Mouse (Mus musculus): ENCODE results near the gene Slain2. TPM values are rescaled to one million over a fixed set of nuclear protein-coding genes. Genes with fewer than 3 reads are reported as not detected.

Slain2 gene
- 12.3 and 17.8 TPM in 2 replicates for polyA plus RNA-seq (2015; fragmentation: Nextera tagmentation; extraction: Ambion mirVana)

DNA sequence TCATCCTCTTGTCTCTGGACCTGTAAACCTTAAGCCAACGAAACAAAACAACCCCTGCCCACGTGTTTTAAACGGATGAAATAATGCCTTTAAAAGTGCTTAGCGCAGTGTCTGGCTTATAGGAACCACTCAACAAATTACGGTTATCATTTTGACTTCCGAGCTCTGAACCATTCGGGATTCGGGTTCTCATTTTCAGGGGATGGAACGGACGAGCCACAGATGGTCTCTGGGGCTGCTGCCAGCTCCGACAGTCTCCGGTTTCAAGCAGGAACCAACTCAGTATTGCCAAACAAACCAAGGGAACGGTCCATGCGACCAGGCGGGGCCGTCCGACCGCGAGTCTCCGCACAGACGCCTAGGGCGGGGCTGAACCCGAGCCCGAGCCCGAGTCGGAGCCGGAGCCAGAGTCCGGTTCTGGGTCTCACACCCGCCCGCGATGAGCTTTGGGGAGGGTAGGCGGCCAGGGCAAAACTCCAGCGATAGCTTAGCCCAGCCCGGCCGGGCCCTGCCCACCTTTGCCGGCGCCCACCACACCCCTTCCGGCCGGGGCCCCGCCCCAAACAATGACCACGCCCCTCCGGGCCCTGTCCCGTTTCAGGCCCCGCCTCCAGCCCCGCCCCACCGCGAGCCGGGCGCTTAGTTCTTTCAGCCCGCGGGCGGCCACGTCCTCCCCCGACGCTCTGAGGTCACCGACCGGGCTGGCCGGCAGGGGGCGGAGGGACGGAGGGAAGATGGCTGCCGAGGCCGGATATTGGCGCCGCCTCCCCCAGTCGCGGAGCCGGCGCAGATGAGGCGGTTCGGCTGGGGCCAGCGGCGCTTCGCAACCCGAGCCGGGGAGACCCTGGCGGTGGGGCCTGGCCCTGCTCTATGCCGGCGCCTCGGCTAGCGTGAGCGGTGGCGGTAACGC, at the start of gene Slain2:
Gene Slain2 (plus strand): TSS at position 657 of the 910 bp plus-strand sequence.

DNA sequence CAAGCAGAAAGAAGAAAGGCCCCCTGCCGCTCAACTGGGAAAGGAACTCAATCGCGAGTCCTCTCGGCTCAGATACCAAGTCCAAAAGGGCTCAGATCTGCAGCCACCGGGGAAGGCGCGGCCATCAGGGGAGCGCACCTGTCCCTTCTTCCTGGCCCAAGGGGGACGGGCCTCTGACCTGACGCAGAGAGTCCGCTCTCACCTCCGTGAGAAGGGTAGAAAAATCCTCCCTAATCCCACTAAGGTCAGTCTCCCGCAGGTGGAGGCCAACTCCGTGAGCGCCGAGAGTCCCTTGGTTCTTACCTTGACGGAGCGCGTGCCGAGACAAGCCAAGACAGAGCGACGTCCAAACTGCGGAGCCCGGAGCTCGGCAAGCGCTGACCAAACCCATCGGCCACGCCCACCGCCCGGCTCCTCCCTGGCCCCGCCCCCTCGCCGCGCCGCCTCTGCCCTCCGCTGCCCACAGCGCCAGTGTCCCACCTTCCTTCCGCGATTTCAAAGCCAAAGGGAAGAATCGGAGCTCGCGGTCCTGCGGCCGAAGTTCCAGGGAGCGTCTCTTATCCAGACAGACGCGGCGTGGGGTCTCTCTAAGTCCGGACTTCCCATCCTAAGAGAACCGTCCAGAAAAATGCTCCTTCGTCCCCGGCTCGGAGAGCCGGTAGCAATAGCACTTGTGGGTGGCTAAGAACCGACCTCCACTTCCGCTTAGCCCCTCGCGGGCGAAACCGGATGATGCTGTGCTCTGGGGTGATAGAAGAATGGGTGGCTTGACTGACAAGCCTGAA, 45.8 kb upstream of the Slain2 start, which contains the start of gene Tec:
Gene Tec (minus strand): TSS at position 393 of the 785 bp plus-strand sequence.

DNA sequence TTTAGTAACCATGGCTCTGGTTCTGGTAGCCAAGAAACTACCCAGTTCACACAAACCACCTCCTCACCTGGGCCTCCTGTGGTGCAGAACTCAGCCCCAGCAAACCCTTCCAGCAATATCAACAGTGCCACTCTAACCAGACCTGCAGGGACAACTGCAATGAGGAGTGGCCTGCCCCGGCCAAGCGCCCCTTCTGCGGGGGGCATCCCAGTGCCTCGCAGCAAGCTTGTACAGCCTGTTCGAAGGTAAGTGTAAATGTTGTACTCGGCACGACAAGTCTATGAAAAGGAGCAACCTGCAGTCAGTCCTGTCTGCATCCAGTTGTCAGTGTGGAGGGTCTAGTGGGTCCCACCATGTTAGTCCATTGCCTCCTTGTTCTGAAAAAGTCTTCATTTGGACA, 60.5 kb downstream of the Slain2 start, which contains the start of gene Gm10135:
Gene Gm10135 (minus strand): TSS at position 101 of the 400 bp plus-strand sequence.

DNA sequence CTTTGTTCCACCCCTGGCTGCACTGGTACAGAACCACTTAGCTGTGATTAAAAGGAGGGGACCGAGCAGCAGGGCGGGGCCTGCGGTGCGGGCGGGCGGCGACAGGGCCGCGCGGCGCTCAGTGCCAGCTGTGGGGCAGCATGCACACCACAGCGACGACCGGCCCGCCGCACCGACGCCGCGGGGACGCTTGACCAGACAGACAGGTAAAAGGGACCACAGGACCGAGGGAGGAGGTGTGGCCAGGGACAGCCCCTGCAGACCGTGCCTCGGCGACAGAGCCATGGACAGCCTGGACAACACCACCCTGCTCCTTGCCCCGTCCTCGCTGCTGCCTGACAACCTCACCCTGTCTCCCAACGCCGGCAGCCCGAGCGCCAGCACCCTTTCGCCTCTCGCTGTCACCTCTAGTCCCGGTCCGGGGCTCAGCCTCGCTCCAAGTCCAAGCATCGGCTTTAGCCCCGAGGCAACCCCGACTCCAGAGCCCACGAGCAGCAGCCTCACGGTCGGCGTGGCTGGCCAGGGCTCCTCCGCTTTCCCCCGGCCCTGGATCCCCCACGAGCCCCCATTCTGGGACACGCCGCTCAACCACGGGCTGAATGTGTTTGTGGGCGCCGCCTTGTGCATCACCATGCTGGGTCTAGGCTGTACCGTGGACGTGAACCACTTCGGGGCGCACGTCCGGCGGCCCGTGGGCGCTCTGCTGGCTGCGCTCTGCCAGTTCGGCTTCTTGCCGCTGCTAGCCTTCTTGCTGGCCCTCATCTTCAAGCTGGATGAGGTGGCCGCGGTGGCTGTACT, 92.9 kb downstream of the Slain2 start, which contains the start of gene Slc10a4:
Gene Slc10a4 (plus strand): TSS at position 100 of the 798 bp plus-strand sequence.

Other genes starting within 250 kb of the Slain2 start
- gene Txk, start 161.5 kb upstream of the Slain2 start, polyA plus RNA-seq (2015; fragmentation: Nextera tagmentation; extraction: Ambion mirVana): not detected in 2 replicates
- gene Tec, start 45.8 kb upstream of the Slain2 start, polyA plus RNA-seq (2015; fragmentation: Nextera tagmentation; extraction: Ambion mirVana): 3.1 and 3.8 TPM in 2 replicates
- gene Gm10135, start 60.4 kb downstream of the Slain2 start, polyA plus RNA-seq (2015; fragmentation: Nextera tagmentation; extraction: Ambion mirVana): not detected in 2 replicates
- gene Slc10a4, start 92.6 kb downstream of the Slain2 start, polyA plus RNA-seq (2015; fragmentation: Nextera tagmentation; extraction: Ambion mirVana): 27.2 and 60.6 TPM in 2 replicates

Data from adrenal gland, postnatal 0 days (tissue).